Mouse (Mus musculus): ENCODE measurements around the gene Olfr813. TPM values are rescaled to one million over a fixed set of nuclear protein-coding genes. Genes with fewer than 3 reads are reported as not detected.
"Not testable (repeated sequence)": the region's sequence is repeated elsewhere in the genome, so short reads cannot be mapped to it uniquely, and the experiment has no call there.

The Olfr813 gene
- polyA plus RNA-seq (2015; fragmentation: Nextera tagmentation; extraction: Ambion mirVana) = not detected in 2 replicates

- ATAC-seq (ENCODE audit: low FRiP score) = no peak
- Histone ChIP-seq H3K4me3 (no peak within 1 kb of the TSS), H3K4me1 (replicated peaks) (no peaks in the 10 kb centered on the region), H3K9ac (no peak within 1 kb of the TSS), H3K36me3 (no peaks in the 10 kb centered on the region), H3K4me2 (no peak within 1 kb of the TSS), H3K27me3 (no peaks in the 10 kb centered on the region), H3K9me3 (no peaks in the 10 kb centered on the region), H3K27ac (no peak within 1 kb of the TSS)
These were observed at the start of gene Olfr813 for GRCm38 (mm10) chr10:129855067-129855466. Gene Olfr813 (plus strand): TSS chr10:129855367.

- H3K27ac ChIP-seq = no peak within 1 kb of the TSS
- no peak within 1 kb of the TSS for H3K9ac ChIP-seq
- no peak within 1 kb of the TSS for H3K4me3 ChIP-seq
- no peaks in the 10 kb centered on the region for H3K4me1 ChIP-seq (replicated peaks)
- no peaks in the 10 kb centered on the region for H3K36me3 ChIP-seq
- WGBS = 75% methylated on average over 1 of the region's 1 CpGs
- H3K4me2 ChIP-seq = no peak within 1 kb of the TSS
- ATAC-seq (ENCODE audit: low FRiP score) = no peak
- H3K27me3 ChIP-seq = no peaks in the 10 kb centered on the region
- no peaks in the 10 kb centered on the region for H3K9me3 ChIP-seq
These were observed 9.2 kb upstream of the Olfr813 start, which contains the start of gene Olfr812 for GRCm38 (mm10) chr10:129845994-129846393. Gene Olfr812 (minus strand): TSS chr10:129846094.

- Histone ChIP-seq H3K27me3 (no peaks in the 10 kb centered on the region), H3K27ac (no peak overlapping the region), H3K9me3 (no peaks in the 10 kb centered on the region), H3K9ac (no peak overlapping the region), H3K36me3 (no peaks in the 10 kb centered on the region), H3K4me1 (replicated peaks) (no peaks in the 10 kb centered on the region), H3K4me3 (no peak overlapping the region), H3K4me2 (no peak overlapping the region)
- no peak for ATAC-seq (ENCODE audit: low FRiP score)
- whole genome bisulfite sequencing = 53% methylated on average over 1 of the region's 1 CpGs
These were observed 7.8 kb upstream of the Olfr813 start for GRCm38 (mm10) chr10:129847343-129847742.

GRCm38 (mm10) chr10:129879751-129880150 is 24.6 kb downstream of the Olfr813 start, which contains the start of gene Olfr814:
Gene Olfr814 (minus strand): TSS chr10:129879851.
- not testable (repeated sequence) for H3K27me3 ChIP-seq; H3K27ac ChIP-seq; H3K4me3 ChIP-seq; H3K9ac ChIP-seq; H3K4me1 ChIP-seq (replicated peaks); H3K36me3 ChIP-seq; H3K4me2 ChIP-seq; ATAC-seq (ENCODE audit: low FRiP score); H3K9me3 ChIP-seq
- WGBS = 50% methylated on average over 1 of the region's 1 CpGs

- H3K36me3 ChIP-seq; H3K4me1 ChIP-seq (replicated peaks); H3K4me3 ChIP-seq; H3K27me3 ChIP-seq; H3K4me2 ChIP-seq; H3K9ac ChIP-seq; H3K9me3 ChIP-seq; ATAC-seq (ENCODE audit: low FRiP score); H3K27ac ChIP-seq: not testable (repeated sequence)
- 91% methylated on average over 6 of the region's 6 CpGs for WGBS
These were observed 30.3 kb downstream of the Olfr813 start for GRCm38 (mm10) chr10:129885496-129885895.

GRCm38 (mm10) chr10:129885934-129886333 is 30.8 kb downstream of the Olfr813 start:
- H3K9me3 ChIP-seq = no peaks in the 10 kb centered on the region
- 93% methylated on average over 7 of the region's 7 CpGs for WGBS
- no peak overlapping the region for H3K4me3 ChIP-seq
- no peaks in the 10 kb centered on the region for H3K36me3 ChIP-seq
- no peak for ATAC-seq (ENCODE audit: low FRiP score)
- H3K27me3 ChIP-seq = no peaks in the 10 kb centered on the region
- H3K9ac ChIP-seq = no peak overlapping the region
- H3K4me2 ChIP-seq = no peak overlapping the region
- no peaks in the 10 kb centered on the region for H3K4me1 ChIP-seq (replicated peaks)
- H3K27ac ChIP-seq = no peak overlapping the region

GRCm38 (mm10) chr10:129905767-129906166 is 50.6 kb downstream of the Olfr813 start, which contains the start of gene Olfr815:
Gene Olfr815 (minus strand): TSS chr10:129905867.
- not testable (repeated sequence) for H3K9me3 ChIP-seq, H3K36me3 ChIP-seq
- 71% methylated on average over 1 of the region's 1 CpGs for WGBS

More at GRCm38 (mm10) chr10:129905767-129906166, 50.6 kb downstream of the Olfr813 start, which contains the start of gene Olfr815:
- ATAC-seq (ENCODE audit: low FRiP score); H3K4me2 ChIP-seq; H3K27me3 ChIP-seq; H3K4me3 ChIP-seq; H3K4me1 ChIP-seq (replicated peaks); H3K9ac ChIP-seq; H3K27ac ChIP-seq: not testable (repeated sequence)

Other genes with a start within 250 kb of the Olfr813 start
- not detected in 2 replicates for gene Olfr796, start 242.8 kb upstream of the Olfr813 start, polyA plus RNA-seq (2015; fragmentation: Nextera tagmentation; extraction: Ambion mirVana)
- not detected in 2 replicates for gene Olfr798, start 227.4 kb upstream of the Olfr813 start, polyA plus RNA-seq (2015; fragmentation: Nextera tagmentation; extraction: Ambion mirVana)
- gene Olfr799, start 217.9 kb upstream of the Olfr813 start, polyA plus RNA-seq (2015; fragmentation: Nextera tagmentation; extraction: Ambion mirVana) = not detected in 2 replicates
- gene Olfr800, start 197.7 kb upstream of the Olfr813 start, polyA plus RNA-seq (2015; fragmentation: Nextera tagmentation; extraction: Ambion mirVana) = not detected in 2 replicates
- gene Olfr801, start 181.5 kb upstream of the Olfr813 start, polyA plus RNA-seq (2015; fragmentation: Nextera tagmentation; extraction: Ambion mirVana) = not detected in 2 replicates
- gene Olfr802, start 167.2 kb upstream of the Olfr813 start, polyA plus RNA-seq (2015; fragmentation: Nextera tagmentation; extraction: Ambion mirVana) = 0.03 TPM in 1 of 2 replicates, not detected in the other
- gene Olfr803, start 161.1 kb upstream of the Olfr813 start, polyA plus RNA-seq (2015; fragmentation: Nextera tagmentation; extraction: Ambion mirVana) = not detected in 2 replicates
- not detected in 2 replicates for gene Olfr804, start 152.2 kb upstream of the Olfr813 start, polyA plus RNA-seq (2015; fragmentation: Nextera tagmentation; extraction: Ambion mirVana)
- gene Olfr805, start 126.0 kb upstream of the Olfr813 start, polyA plus RNA-seq (2015; fragmentation: Nextera tagmentation; extraction: Ambion mirVana) = not detected in 2 replicates
- gene Olfr806, start 113.4 kb upstream of the Olfr813 start, polyA plus RNA-seq (2015; fragmentation: Nextera tagmentation; extraction: Ambion mirVana) = not detected in 2 replicates
- gene Olfr807, start 97.6 kb upstream of the Olfr813 start, polyA plus RNA-seq (2015; fragmentation: Nextera tagmentation; extraction: Ambion mirVana) = not detected in 2 replicates
- not detected in 2 replicates for gene Olfr808, start 89.9 kb upstream of the Olfr813 start, polyA plus RNA-seq (2015; fragmentation: Nextera tagmentation; extraction: Ambion mirVana)
- not detected in 2 replicates for gene Olfr809, start 80.7 kb upstream of the Olfr813 start, polyA plus RNA-seq (2015; fragmentation: Nextera tagmentation; extraction: Ambion mirVana)
- not detected in 2 replicates for gene Olfr810, start 60.5 kb upstream of the Olfr813 start, polyA plus RNA-seq (2015; fragmentation: Nextera tagmentation; extraction: Ambion mirVana)
- not detected in 2 replicates for gene Olfr811, start 51.0 kb upstream of the Olfr813 start, polyA plus RNA-seq (2015; fragmentation: Nextera tagmentation; extraction: Ambion mirVana)
- gene Olfr812, start 9.3 kb upstream of the Olfr813 start, polyA plus RNA-seq (2015; fragmentation: Nextera tagmentation; extraction: Ambion mirVana) = not detected in 2 replicates
- not detected in 2 replicates for gene Olfr814, start 24.5 kb downstream of the Olfr813 start, polyA plus RNA-seq (2015; fragmentation: Nextera tagmentation; extraction: Ambion mirVana)
- gene Olfr815, start 50.5 kb downstream of the Olfr813 start, polyA plus RNA-seq (2015; fragmentation: Nextera tagmentation; extraction: Ambion mirVana) = not detected in 2 replicates
- gene Olfr816, start 60.2 kb downstream of the Olfr813 start, polyA plus RNA-seq (2015; fragmentation: Nextera tagmentation; extraction: Ambion mirVana) = not detected in 2 replicates
- gene Olfr818, start 93.7 kb downstream of the Olfr813 start, polyA plus RNA-seq (2015; fragmentation: Nextera tagmentation; extraction: Ambion mirVana) = not detected in 2 replicates
- gene Olfr819, start 111.9 kb downstream of the Olfr813 start, polyA plus RNA-seq (2015; fragmentation: Nextera tagmentation; extraction: Ambion mirVana) = not detected in 2 replicates
- not detected in 2 replicates for gene Olfr247, start 120.8 kb downstream of the Olfr813 start, polyA plus RNA-seq (2015; fragmentation: Nextera tagmentation; extraction: Ambion mirVana)
- not detected in 2 replicates for gene Gm10310, start 129.7 kb downstream of the Olfr813 start, polyA plus RNA-seq (2015; fragmentation: Nextera tagmentation; extraction: Ambion mirVana)
- not detected in 2 replicates for gene Olfr820, start 157.3 kb downstream of the Olfr813 start, polyA plus RNA-seq (2015; fragmentation: Nextera tagmentation; extraction: Ambion mirVana)
- gene Olfr821, start 175.0 kb downstream of the Olfr813 start, polyA plus RNA-seq (2015; fragmentation: Nextera tagmentation; extraction: Ambion mirVana) = not detected in 2 replicates
- gene Olfr822, start 215.8 kb downstream of the Olfr813 start, polyA plus RNA-seq (2015; fragmentation: Nextera tagmentation; extraction: Ambion mirVana) = not detected in 2 replicates

All from hindbrain, embryonic 13.5 days (tissue).